Comparison of ENCODE assay signal across 22 mouse cellular contexts in the genomic region with DNA sequence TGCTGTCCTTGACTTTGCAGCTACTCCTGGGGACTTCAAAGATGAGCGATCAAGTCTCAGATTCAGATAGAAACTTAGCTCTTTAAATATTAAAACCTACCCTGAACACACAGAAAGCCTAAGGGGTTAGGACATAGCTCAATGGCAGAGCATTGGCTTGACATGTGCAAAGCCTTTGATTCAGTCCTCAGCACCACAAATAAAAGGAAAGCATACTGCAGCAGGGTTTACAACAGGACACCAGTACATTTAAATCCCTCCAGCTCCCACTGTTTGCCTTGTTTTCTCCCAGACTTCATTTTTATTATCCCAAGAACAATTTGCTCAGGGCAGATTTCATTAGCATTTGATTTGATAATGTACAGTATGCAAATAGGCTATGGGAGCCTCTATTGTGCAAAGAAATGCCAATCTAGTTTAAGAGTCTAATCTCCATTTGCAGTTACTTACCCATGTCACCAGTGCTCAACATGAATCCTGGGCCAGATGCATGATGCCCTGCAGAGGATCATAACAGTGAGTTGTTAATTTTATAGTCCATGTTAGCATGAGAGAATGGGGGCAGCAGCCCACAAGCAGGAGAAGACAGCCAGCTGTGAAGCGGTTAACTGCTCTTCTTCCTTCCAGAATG.
A peak's percentile ranks its signal among the peaks of the same experiment; 100 is the strongest.
DNase-seq lines count a peak whose midpoint lies in the region; ATAC-seq and TF ChIP-seq lines count a peak whose summit lies in the region.
"Had no signal": no experiment of that assay in that cellular context is flagged by ENCODE, and none has a peak within 500 bp of the region (broad histone marks: within the 10 kb centered on the region; RNA-seq: fewer than 3 reads in every experiment).

No protein-coding gene starts in this region.

- peak; percentile 67; the same call in 1 of the 2 replicates for ATAC-seq in forebrain, embryonic 13.5 days
- no peak for ATAC-seq in forebrain, postnatal 0 days
- ATAC-seq in hindbrain, embryonic 14.5 days (ENCODE audit: low FRiP score): peak; percentile 31; the same call in 1 of the 2 replicates
- ATAC-seq in hindbrain, postnatal 0 days: no peak
- peak; percentile 41; the same call in 1 of the 2 replicates for ATAC-seq in neural tube, embryonic 12.5 days (ENCODE audit: low FRiP score, low read depth)
- no peak for ATAC-seq in neural tube, embryonic 15.5 days (ENCODE audit: low FRiP score)
- ATAC-seq in neural tube, embryonic 14.5 days (ENCODE audit: low read depth): peak; percentile 92
- ATAC-seq: CD4-positive, CD25-positive, alpha-beta regulatory T cell, adult 4 months; inflammation-experienced regulatory T-cells, adult 6 months had no signal

- H3K4me3 ChIP-seq in forebrain, embryonic 13.5 days: no peak overlapping the region
- H3K4me3 ChIP-seq in forebrain, postnatal 0 days (ENCODE audit: low read depth, low read length): no peak overlapping the region
- H3K4me3 ChIP-seq in hindbrain, embryonic 14.5 days (replicated peaks; ENCODE audit: low read length): no peak overlapping the region
- H3K4me3 ChIP-seq in hindbrain, postnatal 0 days (ENCODE audit: low read length): no peak overlapping the region
- no peak overlapping the region for H3K4me3 ChIP-seq in neural tube, embryonic 12.5 days
- H3K4me3 ChIP-seq in neural tube, embryonic 15.5 days (replicated peaks): no peak overlapping the region
- H3K4me3 ChIP-seq in neural tube, embryonic 14.5 days (ENCODE audit: low read depth, low read length): no peak overlapping the region
- H3K4me3 ChIP-seq: embryonic facial prominence, embryonic 15.5 days; erythroblast, embryonic 14.5 days; gastrocnemius, adult 2 months; heart, embryonic 12.5 days; hindbrain, embryonic 10.5 days; hindbrain, embryonic 15.5 days had no signal

- WGBS in forebrain, embryonic 13.5 days: 86% methylated on average over 2 of the region's 2 CpGs
- WGBS in forebrain, postnatal 0 days: 73% methylated on average over 2 of the region's 2 CpGs
- 87% methylated on average over 2 of the region's 2 CpGs for WGBS in hindbrain, embryonic 14.5 days
- 74% methylated on average over 2 of the region's 2 CpGs for WGBS in hindbrain, postnatal 0 days
- WGBS in neural tube, embryonic 12.5 days: 81% methylated on average over 2 of the region's 2 CpGs
- 71% methylated on average over 2 of the region's 2 CpGs for WGBS in neural tube, embryonic 15.5 days
- 78% methylated on average over 2 of the region's 2 CpGs for WGBS in neural tube, embryonic 14.5 days

- no peak for TF ChIP-seq CTCF in forebrain, postnatal 0 days (IDR thresholded peaks at IDR 0.05; ENCODE audit: low read depth)
- TF ChIP-seq CTCF in hindbrain, postnatal 0 days (IDR thresholded peaks at IDR 0.05; ENCODE audit: low read depth): no peak

- H3K36me3 ChIP-seq in forebrain, embryonic 13.5 days (ENCODE audit: poor library complexity, severe bottlenecking): no peaks in the 10 kb centered on the region
- H3K36me3 ChIP-seq in forebrain, postnatal 0 days (ENCODE audit: insufficient read depth): no peaks in the 10 kb centered on the region
- no peaks in the 10 kb centered on the region for H3K36me3 ChIP-seq in hindbrain, embryonic 14.5 days (replicated peaks; ENCODE audit: control insufficient read depth, insufficient read depth)
- no peaks in the 10 kb centered on the region for H3K36me3 ChIP-seq in hindbrain, postnatal 0 days (ENCODE audit: insufficient read depth, low read length)
- H3K36me3 ChIP-seq in neural tube, embryonic 12.5 days: no peaks in the 10 kb centered on the region
- H3K36me3 ChIP-seq in neural tube, embryonic 15.5 days: no peaks in the 10 kb centered on the region
- no peaks in the 10 kb centered on the region for H3K36me3 ChIP-seq in neural tube, embryonic 14.5 days (ENCODE audit: control insufficient read depth, insufficient read depth, low read length)
- H3K36me3 ChIP-seq: embryonic facial prominence, embryonic 15.5 days; G1E; heart, embryonic 12.5 days; hindbrain, embryonic 10.5 days; hindbrain, embryonic 15.5 days had no signal

- no peaks in the 10 kb centered on the region for H3K9me3 ChIP-seq in forebrain, embryonic 13.5 days (replicated peaks)
- H3K9me3 ChIP-seq in forebrain, postnatal 0 days (ENCODE audit: low read length): no peaks in the 10 kb centered on the region
- no peaks in the 10 kb centered on the region for H3K9me3 ChIP-seq in hindbrain, embryonic 14.5 days (ENCODE audit: control insufficient read depth, low read length)
- H3K9me3 ChIP-seq in hindbrain, postnatal 0 days (ENCODE audit: low read length): no peaks in the 10 kb centered on the region
- no peaks in the 10 kb centered on the region for H3K9me3 ChIP-seq in neural tube, embryonic 12.5 days
- no peaks in the 10 kb centered on the region for H3K9me3 ChIP-seq in neural tube, embryonic 15.5 days (replicated peaks)
- H3K9me3 ChIP-seq in neural tube, embryonic 14.5 days (ENCODE audit: control insufficient read depth, low read length): no peaks in the 10 kb centered on the region
- H3K9me3 ChIP-seq: embryonic facial prominence, embryonic 15.5 days; G1E; heart, embryonic 12.5 days; hindbrain, embryonic 10.5 days; hindbrain, embryonic 15.5 days had no signal

- H3K27me3 ChIP-seq in forebrain, embryonic 13.5 days: no peaks in the 10 kb centered on the region
- no peaks in the 10 kb centered on the region for H3K27me3 ChIP-seq in forebrain, postnatal 0 days (ENCODE audit: insufficient read depth, low read length)
- no peaks in the 10 kb centered on the region for H3K27me3 ChIP-seq in hindbrain, embryonic 14.5 days (ENCODE audit: control insufficient read depth, insufficient read depth, low read length)
- H3K27me3 ChIP-seq in hindbrain, postnatal 0 days (ENCODE audit: insufficient read depth, low read length): no peaks in the 10 kb centered on the region
- H3K27me3 ChIP-seq in neural tube, embryonic 12.5 days (replicated peaks): no peaks in the 10 kb centered on the region
- no peaks in the 10 kb centered on the region for H3K27me3 ChIP-seq in neural tube, embryonic 15.5 days (replicated peaks)
- no peaks in the 10 kb centered on the region for H3K27me3 ChIP-seq in neural tube, embryonic 14.5 days (ENCODE audit: control insufficient read depth, insufficient read depth, low read length)
- H3K27me3 ChIP-seq: embryonic facial prominence, embryonic 15.5 days; heart, embryonic 12.5 days; hindbrain, embryonic 15.5 days had no signal

- no peak overlapping the region for H3K9ac ChIP-seq in forebrain, embryonic 13.5 days
- no peak overlapping the region for H3K9ac ChIP-seq in forebrain, postnatal 0 days
- no peak overlapping the region for H3K9ac ChIP-seq in hindbrain, embryonic 14.5 days
- no peak overlapping the region for H3K9ac ChIP-seq in hindbrain, postnatal 0 days (replicated peaks; ENCODE audit: low read length)
- no peak overlapping the region for H3K9ac ChIP-seq in neural tube, embryonic 12.5 days
- H3K9ac ChIP-seq in neural tube, embryonic 15.5 days (replicated peaks): no peak overlapping the region
- H3K9ac ChIP-seq in neural tube, embryonic 14.5 days (replicated peaks; ENCODE audit: low read depth, low read length): no peak overlapping the region
- H3K9ac ChIP-seq: embryonic facial prominence, embryonic 15.5 days; heart, embryonic 12.5 days; hindbrain, embryonic 15.5 days had no signal

- no peak overlapping the region for H3K4me2 ChIP-seq in forebrain, embryonic 13.5 days
- no peak overlapping the region for H3K4me2 ChIP-seq in forebrain, postnatal 0 days (ENCODE audit: low read depth)
- H3K4me2 ChIP-seq in hindbrain, embryonic 14.5 days (replicated peaks): no peak overlapping the region
- no peak overlapping the region for H3K4me2 ChIP-seq in hindbrain, postnatal 0 days (ENCODE audit: low read depth, low read length)
- H3K4me2 ChIP-seq in neural tube, embryonic 12.5 days (replicated peaks): no peak overlapping the region
- H3K4me2 ChIP-seq in neural tube, embryonic 15.5 days: no peak overlapping the region
- H3K4me2 ChIP-seq in neural tube, embryonic 14.5 days (ENCODE audit: low read depth, low read length): no peak overlapping the region
- H3K4me2 ChIP-seq: embryonic facial prominence, embryonic 15.5 days; heart, embryonic 12.5 days; hindbrain, embryonic 15.5 days had no signal

- 0 out of 2 replicates have a peak, but pooled peaks cover 5% of the 10 kb centered on the region for H3K4me1 ChIP-seq in forebrain, embryonic 13.5 days
- H3K4me1 ChIP-seq in forebrain, postnatal 0 days (ENCODE audit: insufficient read depth): no peaks in the 10 kb centered on the region
- no peaks in the 10 kb centered on the region for H3K4me1 ChIP-seq in hindbrain, embryonic 14.5 days (replicated peaks; ENCODE audit: control insufficient read depth, insufficient read depth, low read length)
- H3K4me1 ChIP-seq in hindbrain, postnatal 0 days (ENCODE audit: insufficient read depth, low read length): no peaks in the 10 kb centered on the region
- H3K4me1 ChIP-seq in neural tube, embryonic 12.5 days: no peaks in the 10 kb centered on the region
- H3K4me1 ChIP-seq in neural tube, embryonic 15.5 days: 0 out of 2 replicates have a peak, but pooled peaks cover 2% of the 10 kb centered on the region
- no peaks in the 10 kb centered on the region for H3K4me1 ChIP-seq in neural tube, embryonic 14.5 days (ENCODE audit: control insufficient read depth, insufficient read depth, low read length)
- H3K4me1 ChIP-seq: embryonic facial prominence, embryonic 15.5 days; heart, embryonic 12.5 days; hindbrain, embryonic 10.5 days; hindbrain, embryonic 15.5 days had no signal

- no peak overlapping the region for H3K27ac ChIP-seq in forebrain, embryonic 13.5 days
- H3K27ac ChIP-seq in forebrain, postnatal 0 days (ENCODE audit: low read depth, low read length): no peak overlapping the region
- H3K27ac ChIP-seq in hindbrain, embryonic 14.5 days: no peak overlapping the region
- no peak overlapping the region for H3K27ac ChIP-seq in hindbrain, postnatal 0 days
- no peak overlapping the region for H3K27ac ChIP-seq in neural tube, embryonic 12.5 days
- H3K27ac ChIP-seq in neural tube, embryonic 15.5 days (replicated peaks): no peak overlapping the region
- no peak overlapping the region for H3K27ac ChIP-seq in neural tube, embryonic 14.5 days (ENCODE audit: low read depth, low read length)
- H3K27ac ChIP-seq: embryonic facial prominence, embryonic 15.5 days; gastrocnemius, adult 2 months; hindbrain, embryonic 10.5 days; hindbrain, embryonic 15.5 days had no signal

- no peak for DNase-seq in forebrain, postnatal 0 days
- no peak for DNase-seq in hindbrain, embryonic 14.5 days (ENCODE audit: low spot score)
- DNase-seq in hindbrain, postnatal 0 days (ENCODE audit: low spot score): no peak
- DNase-seq: adrenal gland, postnatal 14 days; B cell, adult 2 months; cerebellum, adult 8-10 months; cerebellum, postnatal 14 days; embryo, embryonic 11 days; gastrocnemius, adult 2 months; gastrocnemius, postnatal 25 days had no signal

Comparison
In these comparisons a context has a peak if more than half of its experiments do, and no peak if none do; other contexts are left out.
1. ATAC-seq: peak in forebrain, embryonic 13.5 days (single experiment), hindbrain, embryonic 14.5 days (single experiment), neural tube, embryonic 12.5 days (single experiment) and neural tube, embryonic 14.5 days (single experiment); none in forebrain, postnatal 0 days (single experiment), hindbrain, postnatal 0 days (single experiment) and neural tube, embryonic 15.5 days (single experiment).